Comparison of ENCODE assay signal across 9 mouse cellular contexts in genomic region chr7:19179936-19180335, GRCm38 (mm10). TPM values are rescaled to one million over a fixed set of nuclear protein-coding genes. Genes with fewer than 3 reads are reported as not detected.
A peak's percentile ranks its signal among the peaks of the same experiment; 100 is the strongest.
DNase-seq lines count a peak whose midpoint lies in the region; ATAC-seq and TF ChIP-seq lines count a peak whose summit lies in the region.
"Had no signal": no experiment of that assay in that cellular context is flagged by ENCODE, and none has a peak within 500 bp of the region (broad histone marks: within the 10 kb centered on the region; RNA-seq: fewer than 3 reads in every experiment).

No protein-coding gene starts in this region.

- no peak for TF ChIP-seq POLR2A in MEL (IDR thresholded peaks at IDR 0.05; ENCODE audit: control insufficient read depth in 1 of 2, insufficient read depth in 1 of 2, low read depth in 1 of 2, low read length in 2 of 2, poor library complexity in 1 of 2)

- peaks cover 0 to 8% of the 10 kb centered on the region in 2 experiments; a peak in 2 of 4 replicates for H3K36me3 ChIP-seq in MEL (ENCODE audit: control insufficient read depth in 1 of 2, insufficient read depth in 2 of 2, low read length in 2 of 2)
- peaks cover 13% of the 10 kb centered on the region; the same call in 1 of the 2 replicates for H3K36me3 ChIP-seq in hindbrain, embryonic 15.5 days
- H3K36me3 ChIP-seq in midbrain, embryonic 14.5 days (ENCODE audit: control insufficient read depth, insufficient read depth, low read length) = peaks cover 26% of the 10 kb centered on the region

- peak overlapping the region; percentile 68 for H3K9ac ChIP-seq in MEL (ENCODE audit: control insufficient read depth, low read depth, low read length, poor library complexity, severe bottlenecking)
- no peak overlapping the region for H3K9ac ChIP-seq in hindbrain, embryonic 15.5 days
- H3K9ac ChIP-seq in midbrain, embryonic 14.5 days (replicated peaks; ENCODE audit: low read length) = no peak overlapping the region

- TF ChIP-seq CTCF in left cerebral cortex, adult 2 months (IDR thresholded peaks at IDR 0.05) = no peak
- no peak for TF ChIP-seq CTCF in MEL (IDR thresholded peaks at IDR 0.05 in 2 of 3, conservative IDR thresholded peaks at IDR 0.05 in 1 of 3; ENCODE audit: control insufficient read depth in 1 of 3, insufficient read depth in 1 of 3, low read depth in 2 of 3, low read length in 3 of 3, poor library complexity in 1 of 3, severe bottlenecking in 1 of 3)

- H3K27ac ChIP-seq in left cerebral cortex, adult 2 months = no peak overlapping the region
- peak overlapping the region; percentile 77 for H3K27ac ChIP-seq in MEL (ENCODE audit: control insufficient read depth, low read depth, low read length)
- H3K27ac ChIP-seq in hindbrain, embryonic 15.5 days (replicated peaks) = no peak overlapping the region
- H3K27ac ChIP-seq in midbrain, embryonic 14.5 days (replicated peaks; ENCODE audit: low read depth, low read length) = no peak overlapping the region

- TF ChIP-seq RAD21 in MEL (IDR thresholded peaks at IDR 0.05; ENCODE audit: low read depth, low read length) = no peak

- no peak for TF ChIP-seq EP300 in MEL (IDR thresholded peaks at IDR 0.05; ENCODE audit: low read depth in 1 of 2, low read length in 2 of 2)

- DNase-seq in left cerebral cortex, adult 2 months (ENCODE audit: extremely low spot score in 1 of 2, low spot score in 2 of 2) = no peak
- no peak for DNase-seq in left cerebral cortex, adult 18-20 months (ENCODE audit: low spot score in 2 of 2)
- DNase-seq in MEL (ENCODE audit: low read depth, low spot score) = peak; percentile 84
- no peak for DNase-seq in midbrain, embryonic 14.5 days
- DNase-seq in layer of hippocampus, postnatal 14 days (ENCODE audit: low spot score in 2 of 2) = no peak
- no peak for DNase-seq in gastrocnemius, adult 8-10 months (ENCODE audit: low spot score in 2 of 2)
- DNase-seq in cerebellum, adult 9-11 months = no peak
- DNase-seq: kidney, postnatal 14 days had no signal

- peak overlapping the region; percentile 78 for H3K4me2 ChIP-seq in hindbrain, embryonic 15.5 days
- peak overlapping the region; percentile 80; the same call in 1 of the 2 replicates for H3K4me2 ChIP-seq in midbrain, embryonic 14.5 days (ENCODE audit: low read length)

- no peaks in the 10 kb centered on the region for H3K9me3 ChIP-seq in MEL (replicated peaks; ENCODE audit: insufficient read depth, low read length)
- H3K9me3 ChIP-seq in hindbrain, embryonic 15.5 days = no peaks in the 10 kb centered on the region
- H3K9me3 ChIP-seq in midbrain, embryonic 14.5 days (ENCODE audit: control insufficient read depth, low read length) = 0 out of 2 replicates have a peak, but pooled peaks cover 3% of the 10 kb centered on the region

- ATAC-seq in hindbrain, embryonic 15.5 days (ENCODE audit: low FRiP score, low read depth) = no peak
- ATAC-seq in midbrain, embryonic 14.5 days (ENCODE audit: low FRiP score, low TSS enrichment) = no peak

- intact Hi-C loops in left cerebral cortex, adult 2 months (cut with DNase I) = loop anchor here (2.0 to 5.0 kb wide), 4 partner anchors 17 to 163 kb away; no protein-coding TSS in a partner anchor

- H3K4me1 ChIP-seq in MEL (ENCODE audit: control insufficient read depth in 1 of 2, insufficient read depth in 2 of 2, low read length in 2 of 2) = peaks cover 9 to 28% of the 10 kb centered on the region in 2 experiments
- peaks cover 47% of the 10 kb centered on the region for H3K4me1 ChIP-seq in hindbrain, embryonic 15.5 days (replicated peaks)
- H3K4me1 ChIP-seq in midbrain, embryonic 14.5 days (ENCODE audit: control insufficient read depth, insufficient read depth, low read length) = peaks cover 28% of the 10 kb centered on the region

- H3K4me3 ChIP-seq in left cerebral cortex, adult 2 months = peak overlapping the region; percentile 70; the same call in 1 of the 2 replicates
- H3K4me3 ChIP-seq in MEL (ENCODE audit: control insufficient read depth in 1 of 2, insufficient read depth in 1 of 2, low read depth in 2 of 2, low read length in 2 of 2) = peak overlapping the region; percentile 60 to 83
- H3K4me3 ChIP-seq in hindbrain, embryonic 15.5 days = peak overlapping the region; percentile 78
- H3K4me3 ChIP-seq in midbrain, embryonic 14.5 days (replicated peaks; ENCODE audit: low read depth, low read length) = no peak overlapping the region

- no peaks in the 10 kb centered on the region for H3K79me2 ChIP-seq in MEL (ENCODE audit: control insufficient read depth, insufficient read depth, low read length, poor library complexity)

- 49% methylated on average over 6 of the region's 6 CpGs for WGBS in hindbrain, embryonic 15.5 days
- WGBS in midbrain, embryonic 14.5 days = 48% methylated on average over 6 of the region's 6 CpGs

- H3K27me3 ChIP-seq in MEL (ENCODE audit: control insufficient read depth in 1 of 2, insufficient read depth in 2 of 2, low read length in 2 of 2) = no peaks in the 10 kb centered on the region
- H3K27me3 ChIP-seq in hindbrain, embryonic 15.5 days = peaks cover 31% of the 10 kb centered on the region; the same call in 1 of the 2 replicates
- H3K27me3 ChIP-seq in midbrain, embryonic 14.5 days (ENCODE audit: control insufficient read depth, insufficient read depth, low read length) = peaks cover 28% of the 10 kb centered on the region; the same call in 1 of the 2 replicates

TF ChIP-seq in MEL, 35 proteins besides CTCF, POLR2A, EP300 and RAD21:
- TF ChIP-seq TBP (IDR thresholded peaks at IDR 0.05; ENCODE audit: low read depth, low read length) (peak; percentile 40; the same call in 1 of the 2 replicates), TAL1 (IDR thresholded peaks at IDR 0.05; ENCODE audit: low read length) (no peak)

RNA-seq across cellular contexts. Expression of gene Eml2, which starts 3.7 kb away (rescaled TPM):
- 100 to 1,000 TPM; 131 to 138 TPM for total RNA-seq in left cerebral cortex, adult 2 months (2021)
- total RNA-seq in left cerebral cortex, adult 18-20 months (2021) = 100 to 1,000 TPM; 141 to 147 TPM
- total RNA-seq in MEL (2012; rRNA removed) = 22.0 and 25.1 TPM in 2 replicates
- polyA plus RNA-seq in MEL (2012; ENCODE audit: insufficient read depth in 1 of 2, insufficient read length in 2 of 2, low read depth in 1 of 2, low replicate concordance in 2 of 2, missing spikeins in 1 of 2) = 10 to 100 TPM in 1 of 2 experiments, not detected in 1; 43.6 TPM
- polyA plus RNA-seq in hindbrain, embryonic 15.5 days (2015; fragmentation: Nextera tagmentation; extraction: Ambion mirVana) = 8.2 and 8.8 TPM in 2 replicates
- polyA plus RNA-seq in midbrain, embryonic 14.5 days (2014; fragmentation: Nextera tagmentation; extraction: Ambion mirVana) = 2.6 and 9.3 TPM in 2 replicates
- 100 to 1,000 TPM; 175 to 197 TPM for total RNA-seq in layer of hippocampus, postnatal 14 days (2021)
- total RNA-seq in gastrocnemius, adult 8-10 months (2022) = 10 to 100 TPM; 10.9 to 15.9 (median 12.9) TPM

RNA-seq across cellular contexts. Expression of gene Gipr, which starts 14.0 kb away (rescaled TPM):
- 1 to 10 TPM; 1.8 to 1.9 TPM for total RNA-seq in left cerebral cortex, adult 2 months (2021)
- 1 to 10 TPM; 1.4 to 1.8 TPM for total RNA-seq in left cerebral cortex, adult 18-20 months (2021)
- total RNA-seq in MEL (2012; rRNA removed) = 0.49 and 0.65 TPM in 2 replicates
- 1 to 10 TPM in 1 of 2 experiments, not detected in 1; 2.1 TPM for polyA plus RNA-seq in MEL (2012; ENCODE audit: insufficient read depth in 1 of 2, insufficient read length in 2 of 2, low read depth in 1 of 2, low replicate concordance in 2 of 2, missing spikeins in 1 of 2)
- 2.1 TPM in 2 replicates for polyA plus RNA-seq in hindbrain, embryonic 15.5 days (2015; fragmentation: Nextera tagmentation; extraction: Ambion mirVana)
- 2.6 and 3.1 TPM in 2 replicates for polyA plus RNA-seq in midbrain, embryonic 14.5 days (2014; fragmentation: Nextera tagmentation; extraction: Ambion mirVana)
- 1 to 10 TPM in 1 of 2 experiments, under 1 TPM in 1; 0.55 to 1.6 TPM for total RNA-seq in layer of hippocampus, postnatal 14 days (2021)
- total RNA-seq in gastrocnemius, adult 8-10 months (2022) = under 1 TPM in 1 of 4 experiments, not detected in 3; 0.13 TPM

RNA-seq across cellular contexts. Expression of gene Snrpd2, which starts 30.4 kb away (rescaled TPM):
- 10 to 100 TPM; 69.8 to 73.3 TPM for total RNA-seq in left cerebral cortex, adult 2 months (2021)
- 10 to 100 TPM; 73.9 to 78.5 TPM for total RNA-seq in left cerebral cortex, adult 18-20 months (2021)
- total RNA-seq in MEL (2012; rRNA removed) = 333 and 345 TPM in 2 replicates
- 100 to 1,000 TPM in 1 of 2 experiments, not detected in 1; 234 TPM for polyA plus RNA-seq in MEL (2012; ENCODE audit: insufficient read depth in 1 of 2, insufficient read length in 2 of 2, low read depth in 1 of 2, low replicate concordance in 2 of 2, missing spikeins in 1 of 2)
- 116 and 118 TPM in 2 replicates for polyA plus RNA-seq in hindbrain, embryonic 15.5 days (2015; fragmentation: Nextera tagmentation; extraction: Ambion mirVana)
- polyA plus RNA-seq in midbrain, embryonic 14.5 days (2014; fragmentation: Nextera tagmentation; extraction: Ambion mirVana) = 112 and 130 TPM in 2 replicates
- 10 to 100 TPM; 76.5 to 86.4 TPM for total RNA-seq in layer of hippocampus, postnatal 14 days (2021)
- total RNA-seq in gastrocnemius, adult 8-10 months (2022) = 10 to 100 TPM; 50.6 to 59.4 (median 57.3) TPM

RNA-seq across cellular contexts. Expression of gene Qpctl, which starts 30.8 kb away (rescaled TPM):
- total RNA-seq in left cerebral cortex, adult 2 months (2021) = 10 to 100 TPM; 14.8 to 16.3 TPM
- 10 to 100 TPM; 15.0 to 17.0 TPM for total RNA-seq in left cerebral cortex, adult 18-20 months (2021)
- 3.1 and 3.4 TPM in 2 replicates for total RNA-seq in MEL (2012; rRNA removed)
- 1 to 10 TPM in 1 of 2 experiments, not detected in 1; 6.5 TPM for polyA plus RNA-seq in MEL (2012; ENCODE audit: insufficient read depth in 1 of 2, insufficient read length in 2 of 2, low read depth in 1 of 2, low replicate concordance in 2 of 2, missing spikeins in 1 of 2)
- 21.7 and 24.2 TPM in 2 replicates for polyA plus RNA-seq in hindbrain, embryonic 15.5 days (2015; fragmentation: Nextera tagmentation; extraction: Ambion mirVana)
- polyA plus RNA-seq in midbrain, embryonic 14.5 days (2014; fragmentation: Nextera tagmentation; extraction: Ambion mirVana) = 18.5 and 20.0 TPM in 2 replicates
- total RNA-seq in layer of hippocampus, postnatal 14 days (2021) = 10 to 100 TPM; 19.5 to 22.4 TPM
- 1 to 10 TPM; 1.6 to 2.3 (median 1.9) TPM for total RNA-seq in gastrocnemius, adult 8-10 months (2022)

RNA-seq across cellular contexts. Expression of gene Gpr4, which starts 32.4 kb away (rescaled TPM):
- total RNA-seq in left cerebral cortex, adult 2 months (2021) = 1 to 10 TPM; 2.4 to 3.8 TPM
- 1 to 10 TPM; 2.5 to 3.6 TPM for total RNA-seq in left cerebral cortex, adult 18-20 months (2021)
- total RNA-seq in MEL (2012; rRNA removed) = 0.07 and 0.19 TPM in 2 replicates
- under 1 TPM in 1 of 2 experiments, not detected in 1; 0.15 TPM for polyA plus RNA-seq in MEL (2012; ENCODE audit: insufficient read depth in 1 of 2, insufficient read length in 2 of 2, low read depth in 1 of 2, low replicate concordance in 2 of 2, missing spikeins in 1 of 2)
- 2.7 and 3.8 TPM in 2 replicates for polyA plus RNA-seq in hindbrain, embryonic 15.5 days (2015; fragmentation: Nextera tagmentation; extraction: Ambion mirVana)
- 1.8 and 2.5 TPM in 2 replicates for polyA plus RNA-seq in midbrain, embryonic 14.5 days (2014; fragmentation: Nextera tagmentation; extraction: Ambion mirVana)
- 1 to 10 TPM; 4.1 to 4.6 TPM for total RNA-seq in layer of hippocampus, postnatal 14 days (2021)
- 1 to 10 TPM in 3 of 4 experiments, under 1 TPM in 1; 0.72 to 1.7 (median 1.2) TPM for total RNA-seq in gastrocnemius, adult 8-10 months (2022)
